Mouse (Mus musculus) cerebellum, adult 8-10 months (tissue): ENCODE data around the gene Wdr74.

Source experiments
- DNase-seq: peaks from one replicate; pipeline ENCODE4 v3.0.0; 2022

Wdr74 gene

DNA sequence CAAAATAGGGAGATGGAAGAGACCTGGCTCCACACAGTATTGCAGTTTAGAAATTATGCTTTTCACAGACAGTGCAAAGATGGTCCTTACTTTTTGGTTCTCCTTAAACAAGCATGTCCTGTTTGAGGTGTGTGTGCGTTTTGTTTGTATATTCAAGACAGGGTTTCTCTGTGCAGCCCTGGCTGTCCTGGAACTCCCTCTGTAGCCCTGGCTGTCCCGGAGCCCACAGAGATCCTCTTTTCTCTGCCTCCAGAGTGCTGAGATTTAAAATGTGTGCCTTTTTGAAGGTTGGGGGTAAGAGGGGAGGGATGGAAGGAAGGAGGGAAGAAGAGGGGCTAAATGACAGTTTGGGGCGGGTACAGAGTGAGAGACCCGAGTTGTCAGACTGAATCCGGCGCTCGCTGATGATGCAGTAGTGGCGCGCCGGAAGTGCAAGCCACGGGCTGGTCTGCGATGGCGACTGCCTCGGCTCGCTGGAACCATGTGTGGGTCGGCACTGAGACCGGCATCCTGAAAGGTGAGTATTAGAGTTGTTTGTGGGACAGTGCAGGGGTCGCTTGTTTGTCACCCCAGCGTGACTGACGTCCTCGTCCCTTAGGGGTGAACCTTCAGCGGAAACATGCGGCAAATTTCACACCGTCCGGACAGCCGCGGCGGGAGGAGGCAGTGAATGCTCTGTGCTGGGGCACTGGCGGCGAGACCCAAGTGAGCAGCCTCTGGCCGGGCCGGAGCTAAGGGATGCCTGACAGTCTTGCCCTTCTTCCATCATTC is at the start of gene Wdr74:
Wdr74 (plus strand) TSS at position 439 of the 771 bp plus-strand sequence.
- DNase-seq: peak; percentile 88

DNA sequence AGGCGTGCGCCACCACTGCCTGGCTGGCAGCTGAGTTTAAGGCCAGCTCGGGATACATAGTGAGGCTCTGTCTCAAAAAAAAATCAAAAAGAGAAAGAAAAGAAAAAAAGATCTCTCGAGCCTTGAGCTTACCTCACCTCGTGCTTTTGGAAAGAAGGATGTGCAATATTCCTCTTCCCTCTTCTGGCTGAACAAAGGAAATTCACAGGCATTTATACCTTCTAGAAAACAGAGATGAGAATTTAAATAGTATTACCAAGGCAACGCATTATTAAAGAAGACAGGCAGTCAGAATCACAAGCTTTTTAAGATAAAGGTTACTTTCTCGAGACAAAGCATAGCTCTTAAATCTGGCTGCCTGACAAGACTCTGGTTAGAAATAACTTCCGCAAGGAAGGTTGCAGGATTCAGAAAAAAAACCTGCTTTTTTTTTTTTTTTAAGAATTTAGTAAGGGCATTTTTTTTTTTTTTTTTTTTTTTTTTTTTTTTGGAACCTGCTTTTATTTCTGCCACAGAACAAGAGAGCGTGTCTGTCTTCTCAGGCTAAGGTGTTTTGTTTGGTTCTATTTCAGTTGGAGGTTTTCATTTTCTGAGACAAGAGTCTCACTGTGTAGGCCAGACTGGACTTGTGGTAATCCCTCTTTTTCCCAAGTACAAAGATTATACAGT is 43.6 kb upstream of the Wdr74 start:
- no peak for DNase-seq

DNA sequence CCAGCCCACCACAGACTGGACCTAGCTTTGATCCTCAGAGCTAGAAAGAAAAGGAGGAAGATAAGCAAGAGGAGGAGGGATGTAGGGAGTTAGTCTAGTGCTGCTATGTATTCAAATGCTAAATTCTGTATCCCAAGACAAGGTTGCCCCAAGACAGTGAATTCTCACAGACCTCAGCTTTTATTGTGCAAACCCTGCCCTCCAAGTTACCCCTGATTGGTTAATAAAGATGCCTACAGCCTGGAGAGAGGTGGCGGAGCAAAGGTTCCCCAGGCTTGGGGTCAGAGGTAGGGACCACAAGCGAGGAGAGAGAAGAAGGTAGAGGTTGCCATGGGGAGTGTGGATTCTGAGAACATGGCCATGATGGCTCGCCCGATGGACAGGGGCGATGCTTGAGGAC is 42.9 kb upstream of the Wdr74 start:
- DNase-seq: no peak

DNA sequence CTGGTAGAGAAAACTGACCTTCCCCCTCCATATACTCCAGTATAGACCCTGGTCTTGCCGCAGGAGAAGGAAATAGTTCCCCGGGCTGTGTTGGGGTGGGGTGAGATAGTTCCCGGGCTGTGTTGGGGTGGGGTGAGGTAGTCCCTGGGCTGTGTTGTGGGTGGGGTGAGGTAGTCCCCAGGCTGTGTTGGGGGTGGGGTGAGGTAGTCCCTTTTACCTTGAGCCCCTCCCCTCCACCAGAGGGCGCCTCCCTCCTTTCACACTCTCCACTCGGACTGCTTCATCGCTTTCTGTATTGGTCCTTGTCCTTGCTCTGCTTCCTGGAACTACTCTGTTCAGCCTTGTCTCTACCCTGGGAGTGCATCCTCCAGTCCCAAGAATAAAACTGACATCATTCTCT is 40.3 kb upstream of the Wdr74 start:
- no peak for DNase-seq

DNA sequence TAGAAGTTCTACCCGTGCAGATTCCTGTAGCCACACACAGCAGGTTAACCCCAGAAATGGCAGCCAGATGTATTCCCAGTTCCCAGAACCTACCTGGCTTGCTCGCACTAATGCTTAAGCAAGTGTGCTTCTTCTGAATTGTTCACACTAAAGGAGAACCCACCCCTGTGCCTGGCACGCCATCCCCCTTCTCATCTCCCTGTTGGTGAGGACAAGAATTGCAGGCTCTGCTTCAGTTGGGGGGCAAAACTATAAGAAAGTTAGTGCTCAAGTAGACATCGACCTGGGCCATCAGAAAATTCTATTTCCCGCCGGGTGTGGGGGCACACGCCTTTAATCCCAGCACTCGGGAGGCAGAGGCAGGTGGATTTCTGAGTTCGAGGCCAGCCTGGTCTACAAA is 36.0 kb upstream of the Wdr74 start:
- no peak for DNase-seq

DNA sequence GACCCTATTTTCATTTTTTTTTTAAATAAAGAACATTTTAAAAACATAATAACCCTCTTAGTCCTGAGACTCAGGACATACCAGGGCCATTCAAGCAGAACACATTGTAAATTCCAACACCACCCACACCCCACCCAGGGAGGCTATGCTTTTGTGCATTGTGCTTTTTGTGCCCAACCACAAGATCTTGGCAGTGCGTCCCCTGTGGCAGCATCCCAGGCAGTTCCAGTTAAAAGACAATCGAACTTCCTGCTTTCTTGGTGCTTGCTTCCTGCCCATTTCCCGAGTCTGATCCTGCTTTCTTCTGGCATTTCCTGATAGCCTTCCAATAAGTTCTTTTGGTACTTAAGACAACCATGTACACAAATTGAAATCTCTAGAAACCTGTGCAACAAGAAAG is 33.2 kb upstream of the Wdr74 start:
- DNase-seq: no peak

DNA sequence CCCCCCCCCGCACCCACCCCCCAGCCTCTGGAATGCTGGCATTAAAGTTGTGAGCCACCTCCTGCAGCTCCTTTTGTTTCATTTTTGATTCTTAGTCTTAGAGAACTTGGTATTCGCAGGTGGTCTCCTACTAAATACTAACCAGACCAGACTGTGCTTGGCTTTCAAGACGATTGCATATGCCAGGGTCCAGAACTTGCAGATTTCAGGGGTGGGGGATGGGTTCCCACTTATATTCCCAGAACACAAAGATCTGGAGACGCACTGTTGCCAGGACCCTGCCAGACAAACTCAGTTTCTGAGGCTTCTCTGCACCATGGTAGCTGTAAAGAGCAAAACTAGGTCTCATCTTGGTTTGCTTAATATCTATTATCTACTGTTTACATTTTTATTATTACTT is 32.1 kb upstream of the Wdr74 start:
- no peak for DNase-seq

DNA sequence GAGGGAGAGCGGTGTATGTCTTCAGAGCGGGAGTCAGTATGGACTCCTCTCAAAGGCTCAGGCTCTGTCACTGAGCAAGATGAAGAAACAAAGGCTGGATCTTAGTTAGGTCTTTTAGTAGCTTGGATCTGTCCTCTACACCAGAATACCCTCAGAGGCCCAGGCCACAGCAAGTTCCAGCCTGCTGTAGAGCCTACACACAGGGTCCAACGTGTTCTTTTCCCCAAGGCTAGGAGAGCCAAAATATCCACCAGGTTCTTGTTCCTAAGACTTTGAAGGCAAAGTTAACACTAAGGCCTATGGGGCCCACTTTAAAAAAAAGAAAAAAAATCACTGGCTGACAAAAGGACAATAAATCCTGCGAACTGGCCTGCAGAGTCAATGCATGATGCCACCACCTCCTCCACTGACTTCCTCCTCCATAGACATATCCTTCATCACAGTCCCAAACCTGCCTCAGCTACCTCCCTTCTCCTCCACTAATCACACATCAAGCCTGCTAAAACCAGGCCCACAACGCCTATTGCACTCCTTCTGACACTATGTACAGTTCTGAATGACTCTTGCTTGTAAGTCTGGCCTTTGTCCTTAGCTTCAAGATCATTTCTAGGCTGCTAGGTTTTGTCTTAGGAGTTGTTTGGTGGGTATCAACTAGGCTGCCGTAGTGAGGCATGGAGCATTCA is 30.5 kb upstream of the Wdr74 start:
- DNase-seq: no peak

DNA sequence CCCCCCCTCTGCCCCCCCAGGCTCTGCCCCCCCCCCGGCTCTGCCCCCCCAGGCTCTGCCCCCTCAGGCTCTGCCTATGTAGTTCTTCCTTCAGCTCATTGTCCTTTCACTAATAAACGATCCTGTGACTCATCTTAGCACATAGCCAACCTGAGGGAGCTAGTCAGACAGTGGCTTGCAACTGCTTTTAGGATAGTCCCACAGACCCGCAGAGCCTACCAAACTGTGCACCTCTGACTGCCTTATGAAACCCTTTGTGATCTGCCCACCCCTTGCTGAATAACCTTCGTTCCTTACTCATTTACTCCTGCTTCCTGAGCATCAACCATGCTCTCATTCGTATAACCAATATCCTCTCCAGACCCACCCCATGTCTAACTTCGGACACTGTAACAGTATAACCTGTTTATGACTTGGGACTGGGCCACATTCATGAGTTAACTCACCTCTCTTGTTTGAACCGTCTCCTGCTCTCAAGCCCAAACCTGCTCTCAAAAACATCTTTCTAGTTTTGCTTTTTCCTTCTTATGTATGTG is 29.4 kb upstream of the Wdr74 start:
- no peak for DNase-seq

DNA sequence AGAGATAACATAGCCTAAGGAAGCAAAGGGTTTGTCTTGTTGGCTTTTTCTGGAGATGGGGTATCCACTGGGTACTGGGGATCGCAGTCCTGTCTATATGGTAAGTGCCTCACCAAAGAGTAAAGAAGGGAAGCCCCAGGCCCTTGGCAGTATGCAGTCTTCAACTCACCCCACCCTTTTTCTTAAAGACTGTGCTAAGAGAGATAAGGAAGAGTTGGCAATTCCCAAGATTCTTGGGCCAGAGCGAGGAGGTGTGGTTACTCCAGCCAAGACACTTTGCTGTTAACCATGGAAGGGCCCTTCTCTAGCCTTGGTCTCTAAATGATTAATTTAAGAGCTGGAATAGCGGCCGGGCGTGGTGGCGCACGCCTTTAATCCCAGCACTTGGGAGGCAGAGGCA is 28.7 kb upstream of the Wdr74 start:
- DNase-seq: no peak

DNA sequence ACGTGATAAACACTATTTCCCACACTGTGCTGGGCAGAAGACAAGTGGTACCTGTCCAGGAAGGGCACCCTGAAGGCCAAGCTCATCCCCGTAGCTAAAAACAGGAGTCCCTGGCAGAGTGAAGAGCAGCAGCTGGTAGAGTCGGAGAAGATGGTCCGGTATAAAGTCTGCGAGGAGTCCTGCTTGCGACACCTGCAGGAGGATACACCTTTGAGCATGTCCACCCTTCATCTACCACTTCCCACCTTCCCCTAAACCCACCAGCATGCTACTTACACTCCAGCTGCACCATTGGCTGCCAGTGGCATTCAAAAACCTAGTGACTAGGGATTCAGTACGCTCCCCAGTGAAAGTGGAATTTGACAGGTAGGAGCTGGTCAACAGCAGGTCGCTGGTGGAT is 26.7 kb upstream of the Wdr74 start:
- no peak for DNase-seq

DNA sequence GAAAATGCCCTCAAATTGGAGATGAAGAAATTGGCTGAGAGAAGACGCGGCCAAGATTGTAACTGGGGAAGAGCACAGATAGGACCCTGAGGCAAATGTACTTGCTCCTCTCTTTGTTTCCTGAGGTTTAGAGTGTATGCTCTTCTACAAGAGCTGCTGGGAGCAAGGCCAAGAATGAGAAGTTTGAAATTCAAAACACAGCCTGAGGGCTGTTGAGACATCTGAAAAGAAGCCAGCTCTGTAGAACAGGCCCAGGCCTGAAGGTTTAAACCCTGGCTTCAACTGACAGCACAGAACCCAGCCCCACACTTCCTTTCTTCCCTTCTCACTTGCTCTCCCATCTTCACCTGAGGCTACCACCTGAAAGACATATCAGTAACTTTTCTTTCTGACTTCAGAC is 25.6 kb upstream of the Wdr74 start:
- no peak for DNase-seq

DNA sequence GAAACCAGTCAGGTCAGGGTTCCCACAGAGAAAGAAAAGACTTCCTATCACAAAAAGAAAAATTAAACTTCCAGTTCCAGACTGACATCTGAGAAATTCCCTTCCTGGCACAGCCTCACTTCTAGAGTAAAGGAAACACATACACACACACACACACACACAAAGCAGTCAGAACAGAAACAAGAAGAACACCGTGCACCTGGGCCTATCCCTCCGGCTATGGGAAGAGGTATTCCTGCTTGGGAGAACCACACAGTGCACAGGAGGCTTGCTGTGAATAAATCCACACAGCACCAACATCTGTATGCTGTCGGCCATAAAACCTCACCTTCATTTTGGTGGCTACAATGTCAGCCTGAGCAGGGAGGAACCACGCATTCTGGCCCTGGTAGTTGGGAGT is 24.1 kb upstream of the Wdr74 start:
- DNase-seq: no peak

DNA sequence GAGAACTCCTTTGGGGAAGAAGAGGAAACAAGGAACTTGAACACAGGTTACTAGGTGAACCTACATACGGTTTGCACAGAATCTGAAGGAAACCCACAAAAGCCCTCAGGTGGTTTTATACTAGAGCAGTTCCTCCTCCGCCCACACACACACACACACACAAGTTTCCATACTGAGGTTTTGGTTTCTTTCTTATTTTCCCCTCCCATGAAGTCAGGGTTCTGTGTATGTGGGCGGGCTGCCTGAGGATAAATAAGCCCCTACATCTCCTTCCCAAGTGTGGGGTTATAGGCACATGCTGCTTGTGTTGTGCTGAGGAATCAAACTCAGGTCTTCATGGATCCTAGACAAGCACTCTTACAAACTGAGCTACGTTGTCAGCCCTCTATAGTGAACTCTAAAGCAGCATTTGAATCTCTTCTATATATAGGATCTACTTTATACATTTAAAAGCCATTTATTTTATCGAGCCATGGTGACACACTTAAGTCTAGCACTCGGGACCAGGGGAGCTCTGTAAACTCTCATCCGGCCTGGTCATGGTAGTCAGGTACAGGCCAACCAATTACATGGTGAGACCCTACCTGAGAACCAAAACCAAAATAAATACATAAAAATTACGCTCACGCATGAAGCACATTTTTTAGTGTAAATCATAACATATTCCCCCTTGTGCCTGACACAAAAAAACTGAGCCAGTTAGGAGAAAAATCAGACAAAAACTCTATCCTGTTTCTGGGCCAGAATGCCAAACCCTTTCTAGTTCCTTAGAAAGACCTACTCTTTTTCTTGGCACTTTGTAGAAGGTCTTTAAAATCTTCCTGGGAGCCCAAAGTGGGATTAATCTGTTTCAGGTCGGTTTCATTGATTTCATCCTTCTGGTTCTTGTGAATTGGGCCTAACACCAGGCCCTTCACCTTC is 23.4 kb upstream of the Wdr74 start:
- no peak for DNase-seq

DNA sequence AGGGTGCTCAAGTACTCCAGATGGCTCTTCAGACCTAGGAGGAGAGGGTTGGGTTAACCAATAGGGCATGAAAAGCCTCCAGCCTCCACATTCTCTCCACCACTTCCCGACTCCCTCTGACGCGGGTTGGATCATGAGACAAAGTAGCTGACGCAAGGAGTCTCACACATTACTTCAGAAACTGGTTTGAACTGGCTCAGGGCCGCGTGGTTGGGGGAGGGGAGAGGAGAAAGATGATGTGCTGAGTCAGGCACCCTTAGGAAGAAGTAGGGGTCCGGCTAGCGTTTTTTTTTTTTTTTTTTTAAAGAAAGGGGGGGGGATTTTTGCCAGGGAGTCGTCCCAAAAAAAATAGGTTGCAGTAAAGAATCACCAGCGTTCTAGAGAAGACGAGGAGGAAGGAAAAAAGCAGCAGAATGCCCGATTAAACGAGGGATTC is 22.7 kb upstream of the Wdr74 start:
- DNase-seq: no peak

DNA sequence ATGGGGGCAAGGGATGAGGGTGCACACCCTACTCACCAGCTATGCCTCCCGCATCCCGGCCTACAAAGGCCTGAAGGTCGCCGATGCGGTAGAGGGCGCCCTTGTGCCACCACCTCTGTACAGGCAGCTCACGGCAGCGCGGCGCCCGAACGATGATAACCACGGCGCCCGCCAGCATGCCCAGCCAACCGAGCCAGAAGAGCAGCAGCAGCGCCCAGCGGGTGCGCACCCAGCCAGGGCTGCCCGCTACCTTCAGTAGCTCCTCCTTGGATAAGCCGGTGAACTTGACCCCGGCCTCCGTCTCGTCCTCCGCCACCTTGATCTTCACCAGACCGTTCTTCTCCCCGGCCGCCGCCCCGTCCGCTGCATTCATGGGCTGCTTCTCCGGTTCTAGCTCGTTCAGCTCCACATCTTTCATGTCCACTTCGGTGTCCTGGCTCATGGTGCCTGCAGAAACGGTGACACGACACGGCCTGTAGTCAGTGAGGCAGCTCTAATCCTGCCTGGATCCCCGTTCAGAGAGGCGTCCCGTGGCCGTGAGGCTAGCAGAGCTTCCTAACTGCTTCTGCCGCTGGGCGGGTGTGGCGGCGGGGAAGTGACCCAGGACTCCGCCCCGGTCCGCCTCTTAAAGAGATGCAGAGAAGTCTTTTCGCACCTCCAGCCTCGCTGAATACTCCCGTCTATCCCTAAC is 22.2 kb upstream of the Wdr74 start:
- DNase-seq: peak; percentile 88

DNA sequence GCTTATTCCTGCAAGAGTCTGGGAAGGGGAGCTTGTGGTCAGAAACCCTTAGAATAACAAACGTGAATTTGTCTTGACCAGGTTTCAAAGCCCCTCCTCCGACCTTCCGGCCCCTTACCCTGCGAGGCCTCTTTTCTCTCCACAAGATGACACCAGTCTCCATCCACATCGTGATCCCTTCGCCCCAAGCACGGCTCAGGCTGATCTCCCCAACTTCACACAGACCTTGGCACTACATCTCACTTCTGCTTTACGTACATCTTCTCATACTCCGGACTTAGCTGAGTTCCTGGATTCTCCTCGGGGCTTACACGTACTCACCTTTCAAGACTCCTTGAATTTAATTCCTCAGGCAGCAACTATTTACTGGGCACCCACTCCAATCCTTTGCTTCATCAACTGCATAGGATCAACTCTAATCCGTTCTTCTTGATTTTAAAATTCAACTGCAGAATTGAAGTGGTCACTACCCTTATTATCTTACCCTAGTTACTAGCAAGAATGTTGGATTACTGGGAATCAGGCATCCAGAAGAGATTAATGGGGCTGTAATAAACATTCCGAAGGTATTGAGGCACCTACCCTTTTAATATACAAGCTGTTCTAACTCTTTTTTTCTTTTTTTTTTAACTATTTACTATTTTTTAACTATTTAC is 21.5 kb upstream of the Wdr74 start:
- no peak for DNase-seq

DNA sequence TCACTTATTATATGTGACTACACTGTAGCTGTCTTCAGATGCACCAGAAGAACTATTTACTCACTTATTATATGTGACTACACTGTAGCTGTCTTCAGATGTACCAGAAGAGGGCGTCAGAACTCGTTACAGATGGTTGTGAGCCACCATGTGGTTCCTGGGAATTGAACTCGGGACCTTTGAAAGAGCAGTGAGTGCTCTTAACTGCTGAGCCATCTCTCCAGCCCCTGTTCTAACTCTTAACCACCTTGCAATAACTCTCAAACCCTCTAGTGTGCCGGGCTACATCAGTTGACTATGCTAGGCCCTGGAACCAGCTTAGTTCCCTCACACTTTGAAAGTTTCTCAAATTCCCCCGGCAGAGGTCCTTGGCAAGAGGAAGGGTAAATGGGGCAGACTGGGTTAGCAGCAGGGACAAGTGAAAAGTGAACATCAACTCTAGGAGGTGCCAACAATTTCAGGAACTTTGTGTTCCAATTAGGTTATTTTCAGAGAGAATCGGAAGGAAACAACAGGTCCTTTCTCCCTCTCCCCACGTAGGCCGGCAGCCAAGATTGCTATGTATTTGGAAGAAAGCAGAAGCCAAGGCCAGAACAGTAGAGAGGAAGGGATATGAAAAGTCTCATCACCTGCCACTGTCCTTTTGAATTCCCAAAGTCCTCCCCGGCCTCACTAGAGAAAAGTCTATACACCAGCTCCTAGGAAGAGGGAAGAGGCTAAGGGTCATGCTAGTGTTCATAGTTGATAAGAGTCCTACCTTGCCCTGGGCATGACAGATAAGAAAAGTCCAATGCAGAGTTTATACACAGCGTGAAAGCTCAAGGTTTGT is 20.8 kb upstream of the Wdr74 start:
- no peak for DNase-seq

DNA sequence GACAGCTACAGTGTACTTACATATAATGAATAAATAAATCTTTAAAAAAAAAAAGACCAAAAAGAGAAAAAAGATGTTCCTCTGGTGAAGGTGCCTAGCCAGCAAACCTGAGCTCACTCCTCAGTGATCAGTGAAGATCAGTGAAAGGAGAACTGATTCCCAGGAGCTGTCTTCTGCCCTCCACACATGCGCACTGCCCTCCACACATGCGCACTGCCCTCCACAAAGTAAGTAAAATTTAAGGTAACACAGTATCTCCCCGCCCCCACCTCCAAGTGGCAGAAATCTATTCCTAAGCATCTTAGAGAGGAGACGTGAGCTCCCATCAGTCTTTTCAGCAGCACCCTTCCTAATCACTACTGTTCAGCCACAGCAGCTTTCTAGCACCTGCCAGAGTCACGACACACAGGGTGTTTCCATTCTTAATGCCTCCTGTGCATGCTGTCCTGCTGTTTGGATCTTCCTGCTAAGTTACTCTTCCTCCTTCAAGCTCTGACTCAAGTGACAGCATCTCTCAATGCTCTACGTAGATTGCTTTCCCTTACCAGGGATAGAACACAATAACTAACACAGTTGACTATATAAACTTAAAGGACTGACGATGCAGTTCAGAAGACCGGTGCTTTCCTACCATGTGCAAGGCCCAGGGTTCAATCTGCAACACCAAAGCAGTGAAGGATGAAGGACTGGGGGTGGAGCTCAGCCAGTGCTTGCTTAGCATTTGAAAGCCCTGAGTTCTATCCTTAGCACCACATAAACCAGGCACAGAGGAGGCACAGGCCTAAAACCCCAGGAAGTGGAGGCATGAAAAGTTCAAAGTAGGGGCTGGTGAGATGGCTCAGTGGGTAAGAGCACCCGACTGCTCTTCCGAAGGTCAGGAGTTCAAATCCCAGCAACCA is 19.5 kb upstream of the Wdr74 start:
- no peak for DNase-seq
